Mouse (Mus musculus) CH12.LX (cell line): ENCODE data around the gene Snu13.

Source experiments
- CHD2 ChIP-seq: IDR thresholded peaks from 2 replicates; pipeline ENCODE4 v1.6.1; 2011; ENCODE audit warnings: low read length, improper control_type of control experiment
- CTCF ChIP-seq, 2 experiments: IDR thresholded peaks in 1 of 2; conservative IDR thresholded peaks in 1 of 2; 2 replicates each; pipeline ENCODE4 v1.5.1; 2011 to 2012; ENCODE audit warnings: low read depth in 2 of 2, low read length in 2 of 2, improper control_type of control experiment in 1 of 2, inconsistent platforms in 1 of 2, mild to moderate bottlenecking in 1 of 2, moderate library complexity in 1 of 2
- E2F4 ChIP-seq: IDR thresholded peaks from 2 replicates; pipeline ENCODE4 v1.6.1; 2011; ENCODE audit warnings: low read depth, low read length, improper control_type of control experiment; ENCODE audit not compliant: insufficient replicate concordance
- EP300 ChIP-seq: IDR thresholded peaks from 2 replicates; pipeline ENCODE4 v1.6.1; 2011; ENCODE audit warnings: low read length, improper control_type of control experiment
- MAFK ChIP-seq: IDR thresholded peaks from 2 replicates; pipeline ENCODE4 v1.6.1; 2011; ENCODE audit warnings: low read length, improper control_type of control experiment; ENCODE audit not compliant: insufficient replicate concordance
- MYC ChIP-seq: IDR thresholded peaks from 2 replicates; pipeline ENCODE4 v1.6.1; 2011; ENCODE audit warnings: low read depth, mild to moderate bottlenecking, improper control_type of control experiment, low read length
- PAX5 ChIP-seq: IDR thresholded peaks from 2 replicates; pipeline ENCODE4 v1.6.1; 2012; ENCODE audit warnings: low read length, inconsistent platforms, mixed read lengths
- POLR2A ChIP-seq: IDR thresholded peaks from 2 replicates; pipeline ENCODE4 v1.6.1; 2011; ENCODE audit warnings: low read depth, mild to moderate bottlenecking, improper control_type of control experiment, low read length

GRCm38 (mm10) chr15:82023965-82024635 is 23.3 kb downstream of the Snu13 start:
- TF ChIP-seq POLR2A = no peak
- TF ChIP-seq MAFK = no peak
- no peak for TF ChIP-seq CTCF (conservative IDR thresholded peaks at IDR 0.05 in 1 of 2, IDR thresholded peaks at IDR 0.05 in 1 of 2; ENCODE audit: low read depth in 2 of 2, low read length in 2 of 2)
- no peak for TF ChIP-seq CHD2
- TF ChIP-seq PAX5 = no peak
- no peak for TF ChIP-seq E2F4
- no peak for TF ChIP-seq EP300
- no peak for TF ChIP-seq MYC
